Mouse (Mus musculus): ENCODE data around the gene Zscan2.

GRCm38 (mm10) chr7:80828146-80828860, 32.4 kb upstream of the Zscan2 start:
- TF ChIP-seq POLR2A (IDR thresholded peaks at IDR 0.05; ENCODE audit: low read depth, low read length), result no peak
- TF ChIP-seq CTCF (IDR thresholded peaks at IDR 0.05; ENCODE audit: extremely low read depth, insufficient read depth, insufficient read length, insufficient replicate concordance), result no peak

All from spleen, adult 2 months (tissue).